Mouse (Mus musculus) heart, embryonic 10.5 days (tissue): ENCODE measurements around the gene Olfr1258. TPM values are rescaled to one million over a fixed set of nuclear protein-coding genes. Genes with fewer than 3 reads are reported as not detected.
"Not testable (repeated sequence)": the region's sequence is repeated elsewhere in the genome, so short reads cannot be mapped to it uniquely, and the experiment has no call there.

Experiments
- DNase-seq: peaks from one replicate; pipeline ENCODE4 v3.0.0-alpha.2; 2017; ENCODE audit warnings: low spot score
- H3K27ac ChIP-seq: fragments of 300-500 bp; sonication (generic); 2 replicates; pipeline ENCODE4 v1.5.1; 2016; ENCODE audit warnings: mild to moderate bottlenecking
- H3K27me3 ChIP-seq: fragments of 300-500 bp; sonication (generic); 2 replicates; pipeline ENCODE4 v1.6.1; 2016; ENCODE audit warnings: mild to moderate bottlenecking; ENCODE audit not compliant: poor library complexity, insufficient read depth, severe bottlenecking
- H3K36me3 ChIP-seq: fragments of 300-500 bp; sonication (generic); 2 replicates; pipeline ENCODE4 v1.6.1; 2016; ENCODE audit warnings: mild to moderate bottlenecking, moderate library complexity
- H3K4me1 ChIP-seq: fragments of 300-500 bp; sonication (generic); 2 replicates; pipeline ENCODE4 v1.6.1; 2016; ENCODE audit warnings: mild to moderate bottlenecking
- H3K4me3 ChIP-seq: fragments of 300-500 bp; sonication (generic); 2 replicates; pipeline ENCODE4 v1.5.1; 2016; ENCODE audit warnings: mild to moderate bottlenecking, moderate library complexity
- H3K9me3 ChIP-seq: fragments of 300-500 bp; sonication (generic); 2 replicates; pipeline ENCODE4 v1.6.1; 2016; ENCODE audit warnings: mild to moderate bottlenecking, moderate library complexity
- WGBS: fragments of 180-500 bp; shearing (Covaris S2); methylation state at CpG from one replicate; pipeline ENCODE4 v1.1.7; 2016; 5-methylcytosine and 5-hydroxymethylcytosine counted together
- polyA plus RNA-seq: library from polyadenylated mRNA; unstranded; fragments of >200 nt; fragmentation: Nextera tagmentation; extraction: Ambion mirVana; gene quantifications from 2 replicates; pipeline ENCODE4 v1.2.1, GENCODE M21; 2016

Olfr1258 gene
- polyA plus RNA-seq = not detected in 2 replicates

GRCm38 (mm10) chr2:89927009-89927408 is at the start of gene Olfr1258:
TSS of gene Olfr1258 (plus strand) at chr2:89927309.
- Histone ChIP-seq H3K27me3 (no peaks in the 10 kb centered on the region), H3K4me3 (no peak within 1 kb of the TSS), H3K27ac (no peak within 1 kb of the TSS), H3K4me1 (no peaks in the 10 kb centered on the region), H3K36me3 (no peaks in the 10 kb centered on the region), H3K9me3 (no peaks in the 10 kb centered on the region)
- DNase-seq = no peak

- no peaks in the 10 kb centered on the region for H3K36me3 ChIP-seq
- WGBS = 80% methylated on average over 1 of the region's 1 CpGs
- H3K4me1 ChIP-seq = no peaks in the 10 kb centered on the region
- H3K4me3 ChIP-seq = no peak within 1 kb of the TSS
- H3K27ac ChIP-seq = no peak within 1 kb of the TSS
- DNase-seq = no peak
- H3K27me3 ChIP-seq = no peaks in the 10 kb centered on the region
- H3K9me3 ChIP-seq = no peaks in the 10 kb centered on the region
Measured at GRCm38 (mm10) chr2:89878137-89878536, 49.0 kb upstream of the Olfr1258 start, which contains the start of gene Olfr1257. TSS of gene Olfr1257 (plus strand) at chr2:89878437.

GRCm38 (mm10) chr2:89912616-89913015 is 14.5 kb upstream of the Olfr1258 start:
- DNase-seq, H3K4me1 ChIP-seq, H3K36me3 ChIP-seq, H3K9me3 ChIP-seq, H3K27me3 ChIP-seq, H3K27ac ChIP-seq, H3K4me3 ChIP-seq: not testable (repeated sequence)
- WGBS = 81% methylated on average over 8 of the region's 9 CpGs

GRCm38 (mm10) chr2:89948564-89948963 is 21.5 kb downstream of the Olfr1258 start, which contains the start of gene Olfr1259:
TSS of gene Olfr1259 (minus strand) at chr2:89948664.
- Histone ChIP-seq H3K4me3 (no peak within 1 kb of the TSS), H3K9me3 (no peaks in the 10 kb centered on the region), H3K27ac (no peak within 1 kb of the TSS), H3K27me3 (no peaks in the 10 kb centered on the region), H3K36me3 (no peaks in the 10 kb centered on the region), H3K4me1 (no peaks in the 10 kb centered on the region)
- 82% methylated on average over 5 of the region's 5 CpGs for WGBS
- DNase-seq = no peak

- no peaks in the 10 kb centered on the region for H3K36me3 ChIP-seq
- DNase-seq = no peak
- no peaks in the 10 kb centered on the region for H3K27me3 ChIP-seq
- H3K27ac ChIP-seq = no peak within 1 kb of the TSS
- H3K4me1 ChIP-seq = no peaks in the 10 kb centered on the region
- no peak within 1 kb of the TSS for H3K4me3 ChIP-seq
- H3K9me3 ChIP-seq = no peaks in the 10 kb centered on the region
- WGBS = 77% methylated on average over 2 of the region's 2 CpGs
Measured at GRCm38 (mm10) chr2:89974184-89974583, 47.1 kb downstream of the Olfr1258 start, which contains the start of gene Olfr1260. TSS of gene Olfr1260 (plus strand) at chr2:89974340.

DNA sequence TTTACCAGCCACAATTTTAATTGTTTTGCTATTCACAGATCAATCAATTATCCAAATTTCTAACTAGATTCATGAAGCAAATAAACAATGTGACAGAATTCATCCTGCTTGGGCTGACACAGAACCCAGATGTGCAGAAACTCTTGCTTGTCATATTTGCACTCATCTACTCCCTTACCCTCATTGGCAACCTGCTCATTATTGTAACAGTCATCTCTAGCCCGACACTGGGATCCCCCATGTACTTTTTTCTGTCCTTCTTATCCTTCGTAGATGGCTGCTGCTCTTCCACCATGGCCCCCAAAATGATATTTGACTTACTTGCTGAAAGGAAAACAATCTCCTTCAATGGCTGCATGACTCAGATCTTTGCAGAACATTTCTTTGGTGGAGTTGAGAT is 50.6 kb downstream of the Olfr1258 start:
- 79% methylated on average over 2 of the region's 2 CpGs for WGBS
- no peak for DNase-seq
- Histone ChIP-seq H3K36me3 (no peaks in the 10 kb centered on the region), H3K9me3 (no peaks in the 10 kb centered on the region), H3K27ac (no peak overlapping the region), H3K27me3 (no peaks in the 10 kb centered on the region), H3K4me1 (no peaks in the 10 kb centered on the region), H3K4me3 (no peak overlapping the region)

Other genes with a start within 250 kb of the Olfr1258 start
- gene Olfr1252, start 202.3 kb upstream of the Olfr1258 start, polyA plus RNA-seq = not detected in 2 replicates
- not detected in 2 replicates for gene Olfr1253, start 170.2 kb upstream of the Olfr1258 start, polyA plus RNA-seq
- gene Olfr1254, start 133.7 kb upstream of the Olfr1258 start, polyA plus RNA-seq = not detected in 2 replicates
- gene Olfr1255, start 115.3 kb upstream of the Olfr1258 start, polyA plus RNA-seq = not detected in 2 replicates
- gene Olfr1256, start 85.8 kb upstream of the Olfr1258 start, polyA plus RNA-seq = not detected in 2 replicates
- gene Olfr48, start 79.1 kb upstream of the Olfr1258 start, polyA plus RNA-seq = not detected in 2 replicates
- not detected in 2 replicates for gene Olfr1257, start 48.9 kb upstream of the Olfr1258 start, polyA plus RNA-seq
- gene Olfr1259, start 21.4 kb downstream of the Olfr1258 start, polyA plus RNA-seq = not detected in 2 replicates
- gene Olfr1260, start 47.0 kb downstream of the Olfr1258 start, polyA plus RNA-seq = not detected in 2 replicates
- not detected in 2 replicates for gene Olfr1261, start 63.9 kb downstream of the Olfr1258 start, polyA plus RNA-seq
- gene Olfr1262, start 72.8 kb downstream of the Olfr1258 start, polyA plus RNA-seq = not detected in 2 replicates
- gene Olfr1263, start 84.8 kb downstream of the Olfr1258 start, polyA plus RNA-seq = not detected in 2 replicates
- not detected in 2 replicates for gene Olfr1264, start 98.3 kb downstream of the Olfr1258 start, polyA plus RNA-seq
- gene Olfr1265, start 108.0 kb downstream of the Olfr1258 start, polyA plus RNA-seq = not detected in 2 replicates
- not detected in 2 replicates for gene Olfr140, start 136.3 kb downstream of the Olfr1258 start, polyA plus RNA-seq
- gene Olfr1269, start 194.1 kb downstream of the Olfr1258 start, polyA plus RNA-seq = not detected in 2 replicates
- gene Olfr32, start 215.0 kb downstream of the Olfr1258 start, polyA plus RNA-seq = not detected in 2 replicates
- not detected in 2 replicates for gene Olfr1270, start 225.8 kb downstream of the Olfr1258 start, polyA plus RNA-seq